Mouse (Mus musculus): ENCODE results near the gene Sf3b5.

Gene Sf3b5

GRCm38 (mm10) chr10:13005043-13005442 lies at the start of gene Sf3b5:
TSS of gene Sf3b5 (plus strand) at chr10:13005343.
- no peak for DNase-seq (ENCODE audit: low spot score)

- no peak for DNase-seq (ENCODE audit: low spot score)
These were observed 49.3 kb upstream of the Sf3b5 start for GRCm38 (mm10) chr10:12955831-12956230.

GRCm38 (mm10) chr10:12957271-12957670 lies 47.9 kb upstream of the Sf3b5 start:
- DNase-seq (ENCODE audit: low spot score): no peak

GRCm38 (mm10) chr10:12961546-12961945 lies 43.6 kb upstream of the Sf3b5 start:
- no peak for DNase-seq (ENCODE audit: low spot score)

- no peak for DNase-seq (ENCODE audit: low spot score)
These were observed 42.9 kb upstream of the Sf3b5 start for GRCm38 (mm10) chr10:12962238-12962637.

- no peak for DNase-seq (ENCODE audit: low spot score)
These were observed 41.6 kb upstream of the Sf3b5 start for GRCm38 (mm10) chr10:12963362-12964147.

GRCm38 (mm10) chr10:12964151-12965075 lies 40.7 kb upstream of the Sf3b5 start, which contains the start of gene Stx11:
TSS of gene Stx11 (minus strand) at chr10:12964298.
- DNase-seq (ENCODE audit: low spot score): peak; percentile 19

GRCm38 (mm10) chr10:12965669-12966180 lies 39.4 kb upstream of the Sf3b5 start:
- no peak for DNase-seq (ENCODE audit: low spot score)

GRCm38 (mm10) chr10:12974572-12974971 lies 30.6 kb upstream of the Sf3b5 start:
- no peak for DNase-seq (ENCODE audit: low spot score)

GRCm38 (mm10) chr10:12975461-12975860 lies 29.7 kb upstream of the Sf3b5 start:
- DNase-seq (ENCODE audit: low spot score): no peak

- no peak for DNase-seq (ENCODE audit: low spot score)
These were observed 29.2 kb upstream of the Sf3b5 start for GRCm38 (mm10) chr10:12975957-12976356.

- no peak for DNase-seq (ENCODE audit: low spot score)
These were observed 28.6 kb upstream of the Sf3b5 start for GRCm38 (mm10) chr10:12976552-12976951.

- DNase-seq (ENCODE audit: low spot score): no peak
These were observed 27.3 kb upstream of the Sf3b5 start for GRCm38 (mm10) chr10:12977787-12978212.

GRCm38 (mm10) chr10:12981071-12981470 lies 24.1 kb upstream of the Sf3b5 start:
- DNase-seq (ENCODE audit: low spot score): no peak

- no peak for DNase-seq (ENCODE audit: low spot score)
These were observed 21.6 kb upstream of the Sf3b5 start for GRCm38 (mm10) chr10:12983516-12983915.

GRCm38 (mm10) chr10:12985028-12985427 lies 20.1 kb upstream of the Sf3b5 start:
- DNase-seq (ENCODE audit: low spot score): no peak

GRCm38 (mm10) chr10:12986485-12986884 lies 18.7 kb upstream of the Sf3b5 start:
- no peak for DNase-seq (ENCODE audit: low spot score)

- no peak for DNase-seq (ENCODE audit: low spot score)
These were observed 18.2 kb upstream of the Sf3b5 start for GRCm38 (mm10) chr10:12986943-12987342.

GRCm38 (mm10) chr10:12991953-12992352 lies 13.2 kb upstream of the Sf3b5 start:
- no peak for DNase-seq (ENCODE audit: low spot score)

- DNase-seq (ENCODE audit: low spot score): no peak
These were observed 11.6 kb upstream of the Sf3b5 start for GRCm38 (mm10) chr10:12993411-12994039.

- DNase-seq (ENCODE audit: low spot score): peak; percentile 72
These were observed 8.2 kb upstream of the Sf3b5 start for GRCm38 (mm10) chr10:12996736-12997477.
